Mouse (Mus musculus) ES-Bruce4 (cell line): ENCODE results near the gene Rnf111.

Experiments
- CTCF ChIP-seq: IDR thresholded peaks from one replicate; pipeline ENCODE4 v1.8.1; 2011; ENCODE audit warnings: low read depth, low read length
- EP300 ChIP-seq: IDR thresholded peaks from 2 replicates; pipeline ENCODE4 v1.6.1; 2011; ENCODE audit warnings: low read depth, low read length; ENCODE audit not compliant: insufficient read depth
- POLR2A ChIP-seq: IDR thresholded peaks from one replicate; pipeline ENCODE4 v1.8.1; 2011; ENCODE audit warnings: low read length; ENCODE audit not compliant: insufficient read depth

- no peak for TF ChIP-seq EP300
- TF ChIP-seq CTCF, result no peak
- no peak for TF ChIP-seq POLR2A
Measured at GRCm38 (mm10) chr9:70523813-70524212, 20.3 kb upstream of the Rnf111 start.
